Mouse (Mus musculus) ES-CJ7 (cell line): Measurements from ENCODE around the gene Apoa4.

Experiments used
- DNase-seq: peaks from one replicate; pipeline ENCODE4 v3.0.0; 2011; ENCODE audit warnings: low read depth, low spot score

The Apoa4 gene

DNA sequence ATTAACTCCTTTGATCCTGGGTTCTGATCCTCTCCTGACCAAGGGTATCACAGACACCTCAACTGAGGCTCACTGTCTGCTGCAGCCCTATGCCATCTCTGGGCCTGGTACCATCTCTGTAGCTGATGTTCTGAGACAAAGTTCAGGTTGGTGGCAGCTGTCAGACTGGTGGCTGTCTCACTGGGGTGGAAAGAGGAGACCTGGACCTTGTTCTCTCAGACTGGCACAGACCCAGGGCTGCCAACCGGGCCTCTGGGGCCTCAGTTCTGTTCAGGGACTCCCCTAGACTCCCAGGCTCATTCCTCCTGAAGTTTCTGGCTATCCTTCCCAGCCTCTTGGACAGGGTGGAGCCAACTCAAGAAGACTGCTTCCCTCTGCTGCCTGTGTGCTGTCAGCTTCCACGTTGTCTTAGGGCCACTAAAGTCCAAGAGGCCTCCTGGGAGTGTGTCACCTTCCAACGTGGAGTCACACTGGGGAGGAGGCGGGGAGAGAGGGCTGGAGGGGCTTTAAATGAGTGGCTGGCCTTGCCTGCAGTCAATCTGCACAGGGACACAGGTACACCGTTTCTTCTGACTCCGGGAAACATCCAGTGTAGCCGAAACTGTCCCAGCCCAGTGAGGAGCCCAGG, at the start of gene Apoa4:
Gene Apoa4 (plus strand): TSS at position 171 of the 628 bp plus-strand sequence.
- DNase-seq = no peak

DNA sequence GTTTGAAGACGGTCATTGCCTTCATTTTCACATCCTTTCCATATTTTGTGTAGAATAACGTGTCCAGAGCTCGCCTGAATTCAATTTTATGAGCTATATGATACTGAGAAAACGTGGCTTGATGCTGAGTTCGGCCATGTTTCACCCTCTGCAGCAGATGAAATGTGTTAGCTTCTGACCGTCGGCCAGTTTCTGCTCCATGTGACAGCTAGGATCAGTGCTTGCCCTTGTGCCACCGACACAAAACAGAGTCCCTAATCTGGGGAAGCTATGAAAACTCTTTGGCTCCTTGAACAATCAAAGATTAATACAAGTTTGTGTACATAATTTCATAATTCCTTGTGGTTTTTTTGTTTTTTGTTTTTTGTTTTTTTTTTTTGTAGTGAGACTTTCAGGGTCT, 49.3 kb upstream of the Apoa4 start:
- no peak for DNase-seq

GRCm38 (mm10) chr9:46191644-46192043, 48.9 kb upstream of the Apoa4 start:
- peak; percentile 36 for DNase-seq

DNA sequence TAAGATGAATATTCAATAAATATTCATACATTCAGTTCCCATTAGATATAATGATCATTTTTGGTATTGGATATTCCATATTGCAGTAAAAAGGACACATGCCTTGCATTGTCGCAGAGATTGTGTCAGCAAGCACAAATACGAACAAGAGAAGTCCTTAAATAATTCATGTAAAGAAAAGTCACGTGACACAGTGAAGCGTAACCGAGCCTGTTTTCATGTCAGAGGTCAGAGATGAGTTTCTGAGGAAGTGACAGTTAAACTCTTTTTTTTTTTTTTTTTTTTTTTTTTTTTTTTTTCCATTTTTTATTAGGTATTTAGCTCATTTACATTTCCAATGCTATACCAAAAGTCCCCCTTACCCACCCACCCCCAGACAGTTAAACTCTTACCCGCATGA, 47.9 kb upstream of the Apoa4 start:
- DNase-seq = no peak

- DNase-seq = no peak
Observed at GRCm38 (mm10) chr9:46194809-46195208, 45.7 kb upstream of the Apoa4 start.

- DNase-seq = no peak
Observed at GRCm38 (mm10) chr9:46196699-46197169, 43.8 kb upstream of the Apoa4 start.

GRCm38 (mm10) chr9:46198461-46198860, 42.0 kb upstream of the Apoa4 start:
- DNase-seq = no peak

GRCm38 (mm10) chr9:46198936-46199335, 41.6 kb upstream of the Apoa4 start:
- no peak for DNase-seq

DNA sequence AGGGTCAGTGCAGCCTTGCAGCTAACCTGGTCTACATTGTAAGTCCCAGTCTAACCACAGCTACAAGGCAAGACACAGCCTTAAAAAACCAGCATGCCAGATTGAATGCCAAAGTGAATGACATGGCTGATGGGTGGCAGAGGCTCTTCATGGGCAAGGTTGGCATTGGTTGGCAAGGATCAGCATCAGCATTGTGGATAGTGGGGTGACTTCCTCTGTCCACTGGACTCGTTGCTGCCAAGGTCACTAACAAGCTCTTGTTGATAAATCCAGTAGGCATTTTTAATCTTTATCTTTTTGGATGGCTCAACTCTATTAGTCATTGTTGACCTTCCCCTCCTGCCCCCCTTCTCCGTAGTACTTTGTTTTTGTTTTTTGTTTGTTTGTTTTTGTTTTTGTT, 40.9 kb upstream of the Apoa4 start:
- no peak for DNase-seq

GRCm38 (mm10) chr9:46206834-46207500, 33.5 kb upstream of the Apoa4 start:
- no peak for DNase-seq

DNA sequence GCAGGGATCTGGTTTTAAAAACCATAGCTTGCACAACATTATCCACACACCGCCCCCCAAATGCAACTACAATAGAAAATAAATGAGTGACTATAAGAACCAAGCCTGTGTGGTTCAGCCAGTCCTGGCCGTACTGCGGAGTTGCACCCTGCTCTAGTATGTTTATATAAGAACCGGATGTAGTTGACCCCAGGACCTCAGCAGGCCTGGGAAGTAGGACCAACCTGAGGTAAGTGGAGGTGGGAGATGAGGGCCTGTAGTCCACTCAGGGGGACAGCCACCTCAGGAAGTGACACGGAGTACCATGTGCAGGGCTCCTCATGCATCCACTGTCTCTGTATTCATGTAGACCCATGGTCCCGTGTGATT, 33.0 kb upstream of the Apoa4 start:
- DNase-seq = no peak

DNA sequence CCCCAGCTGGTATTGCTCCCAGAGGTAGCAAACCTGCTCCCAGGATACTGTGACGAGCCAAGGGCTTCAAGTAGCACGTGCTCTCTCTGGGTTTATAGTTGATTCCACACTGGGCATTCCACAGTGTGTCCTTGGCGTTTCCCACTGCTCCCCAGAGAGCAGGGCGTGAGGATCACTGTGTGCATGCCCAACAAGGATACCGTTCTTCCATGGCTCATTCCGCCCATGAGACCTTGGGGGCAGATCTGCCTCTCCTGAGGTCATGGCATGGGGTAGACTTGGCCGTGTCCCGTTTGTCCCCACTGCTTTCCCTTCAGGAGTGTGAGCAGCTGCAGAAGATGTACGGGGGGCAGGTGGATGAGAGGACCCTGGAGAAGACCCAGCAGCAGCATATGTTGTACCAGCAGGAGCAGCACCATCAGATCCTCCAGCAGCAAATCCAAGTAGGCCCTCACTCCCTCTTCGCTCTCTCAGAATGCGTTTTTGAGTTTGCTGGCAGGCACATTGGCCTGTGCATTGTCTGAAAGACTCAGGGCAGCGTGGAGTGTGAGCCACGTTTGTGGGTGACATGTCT, 32.0 kb upstream of the Apoa4 start:
- no peak for DNase-seq

- no peak for DNase-seq
Observed at GRCm38 (mm10) chr9:46210473-46210872, 30.0 kb upstream of the Apoa4 start.

- no peak for DNase-seq
Observed at GRCm38 (mm10) chr9:46214276-46214675, 26.2 kb upstream of the Apoa4 start.

- DNase-seq = no peak
Observed at GRCm38 (mm10) chr9:46214946-46215337, 25.6 kb upstream of the Apoa4 start.

DNA sequence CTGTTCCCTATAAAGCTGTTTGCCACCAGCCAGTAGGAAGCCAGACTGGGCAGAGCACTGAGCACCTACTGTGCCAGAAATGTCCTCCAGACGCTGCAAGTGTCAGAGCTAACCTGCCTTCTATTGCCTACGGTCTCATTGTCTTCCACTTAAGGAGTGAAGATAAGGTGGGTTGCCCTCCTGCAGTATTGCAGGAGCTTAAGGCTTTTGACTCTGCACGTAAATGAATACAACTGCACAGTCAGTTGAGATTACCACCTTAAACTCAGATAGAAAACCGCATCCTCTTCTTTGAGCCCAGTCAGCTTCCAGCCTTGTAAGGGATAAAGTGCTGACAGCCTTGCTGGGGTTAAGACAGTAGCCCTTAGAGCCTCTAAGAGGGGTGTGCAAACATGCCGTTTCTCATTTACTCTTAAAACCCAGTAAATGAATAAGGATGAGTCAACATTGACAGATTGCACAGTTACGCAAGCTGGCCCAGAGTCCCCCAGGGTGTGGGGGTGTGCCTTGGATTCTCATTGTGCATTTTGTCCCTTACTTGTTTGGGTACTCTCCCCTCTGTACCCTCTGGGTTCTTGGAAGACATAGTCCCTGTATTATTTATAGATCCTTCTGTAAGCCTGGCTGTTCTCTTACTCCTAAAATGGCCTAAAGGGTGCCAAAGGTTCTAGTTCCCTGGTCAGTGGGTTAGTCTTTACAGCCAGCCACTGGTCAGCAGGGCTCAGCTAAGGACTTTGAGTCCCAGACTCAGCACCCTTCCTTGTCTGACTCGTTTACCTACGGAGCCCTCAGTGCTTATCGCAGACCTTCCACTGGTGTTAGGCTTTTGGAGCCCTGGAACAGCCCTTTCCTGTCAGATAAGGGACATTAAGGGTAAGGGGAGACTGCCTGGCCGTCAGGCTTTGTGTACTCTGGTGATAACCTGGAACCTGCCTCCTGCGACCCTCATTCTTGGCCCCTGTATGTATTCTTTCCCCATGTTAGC, 24.9 kb upstream of the Apoa4 start:
- DNase-seq = no peak

- DNase-seq = no peak
Observed at GRCm38 (mm10) chr9:46216744-46217470, 23.6 kb upstream of the Apoa4 start.

GRCm38 (mm10) chr9:46218176-46218575, 22.3 kb upstream of the Apoa4 start:
- DNase-seq = no peak

GRCm38 (mm10) chr9:46223090-46223489, 17.4 kb upstream of the Apoa4 start:
- no peak for DNase-seq

DNA sequence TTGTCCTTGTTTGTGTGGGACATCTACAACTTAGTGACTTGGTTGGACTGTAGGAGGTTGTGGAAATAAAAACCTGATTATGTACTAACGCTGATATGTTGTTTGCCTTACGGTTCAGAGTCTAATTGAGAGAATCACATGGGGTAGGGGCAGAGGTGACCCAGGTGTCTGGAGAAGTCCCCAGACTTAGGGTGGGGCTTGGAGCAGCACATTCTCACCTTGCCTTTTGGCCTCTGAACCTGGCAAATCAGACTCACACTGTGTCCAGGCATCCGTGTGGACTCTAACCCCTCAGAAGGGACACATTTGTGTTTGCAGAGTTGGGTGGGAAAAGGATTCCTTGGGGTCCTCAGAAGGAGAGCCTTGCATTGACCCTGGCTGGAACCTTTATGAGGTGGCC, 16.4 kb upstream of the Apoa4 start:
- DNase-seq = no peak

GRCm38 (mm10) chr9:46224945-46225660, 15.4 kb upstream of the Apoa4 start:
- DNase-seq = no peak
